Mouse (Mus musculus): Measurements from ENCODE around the gene Amh. TPM values are rescaled to one million over a fixed set of nuclear protein-coding genes. Genes with fewer than 3 reads are reported as not detected.

Gene Amh
- polyA plus RNA-seq, 1 experiment = not detected

DNA sequence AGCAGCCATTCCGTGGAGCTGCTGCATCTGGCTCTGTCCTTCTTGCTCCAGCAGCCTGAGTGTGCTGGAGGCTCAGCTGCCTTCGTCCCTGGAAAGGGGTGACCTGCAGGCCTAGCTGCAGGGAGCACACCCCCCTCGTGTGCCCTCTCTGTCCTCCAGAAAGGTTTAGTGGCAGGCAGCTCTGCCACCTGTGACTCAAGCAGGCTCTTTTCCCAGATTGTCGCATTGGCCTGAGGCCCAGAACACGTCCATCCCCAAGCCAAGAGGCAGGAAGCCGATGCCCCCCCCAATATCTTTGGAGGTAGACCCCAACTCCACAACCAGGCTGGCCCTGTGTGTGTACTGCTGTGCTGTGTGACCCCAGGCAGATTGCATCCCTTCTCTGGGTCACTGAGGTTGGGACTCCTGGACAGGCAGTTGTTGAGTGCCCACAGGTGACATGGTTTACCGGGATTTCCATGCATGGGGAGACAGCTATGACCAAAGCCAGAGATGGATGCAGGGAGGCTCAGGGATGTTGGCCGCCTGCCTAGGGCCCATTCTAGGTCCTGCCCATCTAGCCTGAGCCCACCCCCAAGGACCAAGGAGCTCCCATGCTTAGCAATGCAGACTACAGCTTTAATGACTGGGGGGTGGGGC is 40.1 kb downstream of the Amh start:
- no peaks in the 10 kb centered on the region for H3K27me3 ChIP-seq (ENCODE audit: control insufficient read depth, insufficient read depth, low read length, poor library complexity, severe bottlenecking)
- no peak overlapping the region for H3K27ac ChIP-seq (ENCODE audit: insufficient read depth, low read length)
- TF ChIP-seq EP300 (IDR thresholded peaks at IDR 0.05; ENCODE audit: insufficient read depth, low read depth, low read length) = no peak
- TF ChIP-seq POLR2A (IDR thresholded peaks at IDR 0.05; ENCODE audit: insufficient read depth, low read length) = no peak
- TF ChIP-seq CTCF (IDR thresholded peaks at IDR 0.05; ENCODE audit: low read depth, low read length) = no peak
- no peaks in the 10 kb centered on the region for H3K9me3 ChIP-seq (replicated peaks; ENCODE audit: control insufficient read depth, insufficient read depth, low read length, poor library complexity, severe bottlenecking)
- peaks cover 3% of the 10 kb centered on the region for H3K4me1 ChIP-seq (ENCODE audit: control insufficient read depth, insufficient read depth, low read length)
- no peak overlapping the region for H3K4me3 ChIP-seq (ENCODE audit: low read depth, low read length)
- no peaks in the 10 kb centered on the region for H3K36me3 ChIP-seq (ENCODE audit: control insufficient read depth, insufficient read depth, low read length, poor library complexity, severe bottlenecking)
- no peak overlapping the region for H3K9ac ChIP-seq (ENCODE audit: low read depth, poor library complexity, severe bottlenecking)

DNA sequence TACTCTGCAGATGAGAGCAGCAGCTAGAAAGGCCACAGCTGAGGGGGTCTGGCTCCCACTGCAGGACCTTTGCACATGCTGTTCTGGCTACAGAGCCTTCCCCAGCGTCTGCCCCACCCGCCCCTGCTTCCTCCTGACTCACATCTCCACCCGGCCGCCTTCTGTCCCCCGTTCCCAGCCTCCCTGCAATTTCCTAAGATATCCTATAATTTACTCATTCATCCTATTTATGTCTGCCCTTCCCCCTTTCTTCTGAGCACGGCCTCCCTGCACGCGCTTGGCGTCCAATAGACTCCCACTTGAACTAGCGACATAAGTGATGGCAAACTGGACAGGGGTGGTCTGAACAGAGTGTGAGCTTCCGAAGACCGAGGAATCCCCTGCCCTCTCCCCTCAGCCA is 40.7 kb downstream of the Amh start:
- peaks cover 3% of the 10 kb centered on the region for H3K4me1 ChIP-seq (ENCODE audit: control insufficient read depth, insufficient read depth, low read length)
- no peaks in the 10 kb centered on the region for H3K27me3 ChIP-seq (ENCODE audit: control insufficient read depth, insufficient read depth, low read length, poor library complexity, severe bottlenecking)
- H3K9ac ChIP-seq (ENCODE audit: low read depth, poor library complexity, severe bottlenecking) = no peak overlapping the region
- H3K4me3 ChIP-seq (ENCODE audit: low read depth, low read length) = no peak overlapping the region
- H3K27ac ChIP-seq (ENCODE audit: insufficient read depth, low read length) = no peak overlapping the region
- no peaks in the 10 kb centered on the region for H3K36me3 ChIP-seq (ENCODE audit: control insufficient read depth, insufficient read depth, low read length, poor library complexity, severe bottlenecking)
- no peaks in the 10 kb centered on the region for H3K9me3 ChIP-seq (replicated peaks; ENCODE audit: control insufficient read depth, insufficient read depth, low read length, poor library complexity, severe bottlenecking)
- TF ChIP-seq EP300 (IDR thresholded peaks at IDR 0.05; ENCODE audit: insufficient read depth, low read depth, low read length) (no peak), CTCF (IDR thresholded peaks at IDR 0.05; ENCODE audit: low read depth, low read length) (no peak), POLR2A (IDR thresholded peaks at IDR 0.05; ENCODE audit: insufficient read depth, low read length) (no peak)

- 0 out of 2 replicates have a peak, but pooled peaks cover 3% of the 10 kb centered on the region for H3K36me3 ChIP-seq (ENCODE audit: control insufficient read depth, insufficient read depth, low read length, poor library complexity, severe bottlenecking)
- H3K9ac ChIP-seq (ENCODE audit: low read depth, poor library complexity, severe bottlenecking) = no peak overlapping the region
- no peak overlapping the region for H3K4me3 ChIP-seq (ENCODE audit: low read depth, low read length)
- H3K9me3 ChIP-seq (replicated peaks; ENCODE audit: control insufficient read depth, insufficient read depth, low read length, poor library complexity, severe bottlenecking) = no peaks in the 10 kb centered on the region
- peaks cover 3% of the 10 kb centered on the region for H3K4me1 ChIP-seq (ENCODE audit: control insufficient read depth, insufficient read depth, low read length)
- TF ChIP-seq CTCF (IDR thresholded peaks at IDR 0.05; ENCODE audit: low read depth, low read length) = no peak
- TF ChIP-seq POLR2A (IDR thresholded peaks at IDR 0.05; ENCODE audit: insufficient read depth, low read length) = no peak
- no peak for TF ChIP-seq EP300 (IDR thresholded peaks at IDR 0.05; ENCODE audit: insufficient read depth, low read depth, low read length)
- no peaks in the 10 kb centered on the region for H3K27me3 ChIP-seq (ENCODE audit: control insufficient read depth, insufficient read depth, low read length, poor library complexity, severe bottlenecking)
- H3K27ac ChIP-seq (ENCODE audit: insufficient read depth, low read length) = no peak overlapping the region
These were observed 43.5 kb downstream of the Amh start for GRCm38 (mm10) chr10:80848571-80848970.

DNA sequence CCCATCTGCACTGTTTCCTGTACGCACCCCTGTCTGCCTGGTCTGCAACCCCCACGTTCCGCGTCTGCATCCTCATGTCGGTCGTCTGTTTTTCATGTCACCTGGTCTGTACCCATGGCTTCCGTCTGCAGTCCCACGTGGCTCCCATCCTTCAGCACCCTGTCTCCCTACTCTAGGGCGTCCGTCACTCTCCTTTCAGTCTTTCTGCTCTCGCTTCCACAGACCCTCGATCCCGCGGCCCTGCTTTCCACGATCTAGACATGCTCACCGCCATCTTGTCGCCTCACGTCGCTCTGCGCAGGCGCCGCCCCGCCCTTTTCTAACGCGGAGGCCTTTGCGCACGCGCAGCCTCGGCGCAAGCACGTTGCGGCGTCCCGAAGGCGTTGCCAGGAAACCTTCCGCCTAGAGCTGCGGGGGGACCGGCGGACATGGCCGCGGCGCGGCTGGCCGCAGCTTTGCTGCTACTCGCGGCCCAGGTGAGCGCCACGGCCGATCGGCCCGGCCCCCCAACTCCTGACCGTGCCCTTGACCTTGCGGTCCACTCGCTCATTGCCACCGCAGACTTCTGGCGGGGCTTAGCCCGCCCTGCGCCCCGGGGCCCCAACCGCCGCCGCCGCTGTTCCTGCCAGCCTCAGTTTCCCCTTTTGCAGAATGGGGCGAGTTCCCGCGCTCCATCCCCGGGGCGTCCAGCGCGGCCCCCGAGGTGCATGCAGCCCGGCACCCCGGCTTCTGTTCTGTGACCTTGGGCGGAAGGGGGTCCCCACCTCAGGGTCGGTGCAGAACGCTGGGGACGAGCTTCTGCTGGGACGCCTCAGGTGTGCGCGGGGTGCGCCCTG is 50.1 kb downstream of the Amh start, which contains the start of the genes Lsm7 and Sppl2b:
Gene Lsm7, minus strand, starts transcription at position 297 of the 836 bp plus-strand sequence.
Gene Sppl2b, plus strand, starts transcription at position 363 of the 836 bp plus-strand sequence.
- no peaks in the 10 kb centered on the region for H3K27me3 ChIP-seq (ENCODE audit: control insufficient read depth, insufficient read depth, low read length, poor library complexity, severe bottlenecking)
- no peak within 1 kb of the TSS for H3K27ac ChIP-seq (ENCODE audit: insufficient read depth, low read length)
- TF ChIP-seq CTCF (IDR thresholded peaks at IDR 0.05; ENCODE audit: low read depth, low read length) (no peak), POLR2A (IDR thresholded peaks at IDR 0.05; ENCODE audit: insufficient read depth, low read length) (peak; percentile 77), EP300 (IDR thresholded peaks at IDR 0.05; ENCODE audit: insufficient read depth, low read depth, low read length) (0 out of 2 replicates have a peak, but pooled peaks have one; percentile 16)

DNA sequence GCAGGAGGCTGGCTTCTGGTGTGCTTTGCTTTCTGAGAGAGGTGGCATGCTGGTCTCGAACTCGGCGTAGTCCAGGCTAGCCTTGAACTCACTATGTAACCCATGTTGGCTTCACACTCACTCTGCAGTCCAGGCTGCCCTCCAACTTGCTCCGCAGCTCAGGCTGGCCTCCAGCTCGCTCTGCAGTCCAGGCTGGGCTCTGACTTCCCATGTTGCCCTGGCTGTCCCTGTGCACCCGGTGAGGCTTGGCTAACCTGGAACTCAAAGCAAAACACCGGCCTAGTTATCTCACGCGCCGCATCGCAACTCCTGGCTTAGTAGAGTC is 50.7 kb downstream of the Amh start:
- Histone ChIP-seq H3K36me3 (ENCODE audit: control insufficient read depth, insufficient read depth, low read length, poor library complexity, severe bottlenecking) (0 out of 2 replicates have a peak, but pooled peaks cover 3% of the 10 kb centered on the region), H3K4me3 (ENCODE audit: low read depth, low read length) (peak overlapping the region; percentile 54), H3K9ac (ENCODE audit: low read depth, poor library complexity, severe bottlenecking) (peak overlapping the region; percentile 43), H3K4me1 (ENCODE audit: control insufficient read depth, insufficient read depth, low read length) (no peaks in the 10 kb centered on the region), H3K9me3 (replicated peaks; ENCODE audit: control insufficient read depth, insufficient read depth, low read length, poor library complexity, severe bottlenecking) (no peaks in the 10 kb centered on the region), H3K27me3 (ENCODE audit: control insufficient read depth, insufficient read depth, low read length, poor library complexity, severe bottlenecking) (no peaks in the 10 kb centered on the region), H3K27ac (ENCODE audit: insufficient read depth, low read length) (no peak overlapping the region)
- TF ChIP-seq CTCF (IDR thresholded peaks at IDR 0.05; ENCODE audit: low read depth, low read length) (no peak), POLR2A (IDR thresholded peaks at IDR 0.05; ENCODE audit: insufficient read depth, low read length) (no peak), EP300 (IDR thresholded peaks at IDR 0.05; ENCODE audit: insufficient read depth, low read depth, low read length) (no peak)

More for the DNA sequence above, 50.1 kb downstream of the Amh start, which contains the start of the genes Lsm7 and Sppl2b:
- H3K9ac ChIP-seq (ENCODE audit: low read depth, poor library complexity, severe bottlenecking) = peak within 1 kb of the TSS; percentile 43
- 0 out of 2 replicates have a peak, but pooled peaks cover 3% of the 10 kb centered on the region for H3K36me3 ChIP-seq (ENCODE audit: control insufficient read depth, insufficient read depth, low read length, poor library complexity, severe bottlenecking)
- no peaks in the 10 kb centered on the region for H3K4me1 ChIP-seq (ENCODE audit: control insufficient read depth, insufficient read depth, low read length)
- no peaks in the 10 kb centered on the region for H3K9me3 ChIP-seq (replicated peaks; ENCODE audit: control insufficient read depth, insufficient read depth, low read length, poor library complexity, severe bottlenecking)
- H3K4me3 ChIP-seq (ENCODE audit: low read depth, low read length) = peak within 1 kb of the TSS; percentile 87

All from ES-Bruce4 (cell line).